Mouse (Mus musculus) adrenal gland, postnatal 14 days (tissue): ENCODE measurements at regions not wholly inside any gene's neighbourhood (a gene's known extent, or its start where the extent isn't known, plus 50 kb on each side); places are given as distances from the start of the nearest gene placed in this dataset.

Experiments
- DNase-seq: peaks from one replicate; pipeline ENCODE4 v3.0.0; 2021; ENCODE audit warnings: mixed read lengths

- no peak for DNase-seq
These were observed 63.6 kb downstream of the 4930564D02Rik start for GRCm38 (mm10) chr3:105130228-105130627.

DNA sequence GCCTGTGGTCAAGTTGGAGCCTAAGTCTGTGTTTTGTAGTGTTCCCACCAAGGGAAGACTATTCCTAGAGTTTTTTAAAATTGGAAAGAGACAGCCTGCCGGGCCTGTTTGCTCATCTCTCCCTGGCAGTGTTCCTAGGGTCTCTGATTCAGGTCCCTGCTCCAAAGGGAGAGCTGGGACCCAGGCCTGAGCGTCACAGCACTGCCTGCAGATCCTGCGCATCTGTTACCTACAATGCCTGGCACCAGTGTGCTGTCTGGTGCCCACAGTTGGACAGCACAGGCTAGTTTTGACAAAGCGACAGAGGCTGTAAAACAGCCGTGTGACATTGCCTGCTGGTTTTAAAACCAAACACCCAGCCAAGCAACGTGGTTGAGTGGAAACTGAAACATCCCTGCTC is 64.4 kb downstream of the 4930564D02Rik start:
- DNase-seq = no peak

DNA sequence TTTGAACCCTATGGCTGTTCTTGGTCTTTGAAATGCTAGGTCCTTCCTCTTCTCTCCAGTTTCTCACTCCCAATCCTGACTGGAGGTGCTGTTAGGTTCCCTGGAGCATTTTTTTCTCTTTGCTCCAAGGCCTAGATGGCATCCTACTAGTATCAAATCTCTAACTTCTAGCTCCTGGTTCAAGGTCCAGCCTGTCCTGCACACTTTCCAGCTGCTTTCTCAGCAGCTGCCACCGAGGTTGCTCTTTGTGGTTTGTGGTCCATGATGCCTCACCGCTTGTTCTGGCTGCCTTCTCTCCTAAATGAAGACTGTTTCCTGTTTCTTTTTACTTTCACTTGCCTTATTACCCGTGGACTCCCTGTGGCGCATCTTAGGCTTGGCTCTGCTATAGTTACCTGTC is 66.4 kb downstream of the 4930564D02Rik start:
- DNase-seq = no peak

DNA sequence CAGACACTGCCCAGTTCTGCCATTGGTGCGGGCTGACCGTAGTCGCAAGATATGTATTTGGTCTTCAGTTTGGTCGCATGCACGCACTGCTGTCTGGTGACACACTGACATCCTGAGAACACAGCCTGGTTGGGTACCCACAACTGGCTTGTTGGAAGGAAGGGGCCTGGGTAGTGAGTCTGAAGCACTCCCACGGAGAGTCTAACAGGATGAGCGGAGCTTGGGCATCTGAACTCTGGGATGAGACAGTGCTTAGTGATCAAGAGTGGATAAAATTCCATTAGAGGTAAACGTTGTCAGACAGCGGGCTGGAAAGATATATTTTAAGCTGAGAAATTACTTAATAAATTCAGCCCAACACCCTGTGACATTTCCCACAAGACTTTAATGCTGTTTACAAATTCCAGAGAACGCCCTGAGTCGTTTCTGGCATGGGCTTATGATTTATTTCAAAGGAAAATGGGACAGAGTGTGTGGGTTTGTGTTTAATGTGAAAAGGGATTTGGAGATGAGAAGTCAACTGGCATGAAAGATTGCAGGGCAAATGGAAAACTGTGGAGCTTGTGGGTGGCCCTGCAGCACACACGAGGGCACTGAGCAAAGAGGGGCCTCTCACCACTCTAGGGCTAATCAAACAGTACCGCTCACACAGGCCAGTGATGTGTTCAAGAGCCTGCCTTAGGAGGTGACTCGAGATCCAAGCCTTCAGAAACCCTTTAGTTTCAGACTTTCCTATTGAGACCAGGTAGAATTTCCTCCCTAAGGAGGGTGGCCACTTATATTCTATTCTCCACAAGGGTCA is 74.7 kb downstream of the 4930564D02Rik start:
- DNase-seq = no peak

DNA sequence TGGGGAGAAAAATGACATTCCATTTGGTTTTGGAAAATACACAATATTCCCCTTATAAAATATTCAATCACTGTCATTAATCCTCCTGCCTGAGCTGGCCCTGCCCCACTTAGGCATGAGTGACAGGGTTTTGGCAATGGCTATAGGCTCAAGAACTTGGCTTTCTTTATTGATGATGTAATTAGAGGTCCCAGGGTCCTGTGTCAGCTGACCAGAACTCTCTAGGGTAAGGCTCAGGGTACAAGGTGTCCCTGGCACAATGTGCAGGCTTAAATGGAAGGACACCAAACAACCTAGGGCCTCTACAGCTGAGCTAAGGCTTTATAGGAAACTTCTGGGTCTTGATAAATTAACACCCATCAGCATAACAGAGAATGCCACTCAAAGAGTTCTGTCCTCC is 76.0 kb downstream of the 4930564D02Rik start:
- peak; percentile 46 for DNase-seq

- peak; percentile 68 for DNase-seq
These were observed 85.0 kb downstream of the 4930564D02Rik start for GRCm38 (mm10) chr3:105151475-105152157.

DNA sequence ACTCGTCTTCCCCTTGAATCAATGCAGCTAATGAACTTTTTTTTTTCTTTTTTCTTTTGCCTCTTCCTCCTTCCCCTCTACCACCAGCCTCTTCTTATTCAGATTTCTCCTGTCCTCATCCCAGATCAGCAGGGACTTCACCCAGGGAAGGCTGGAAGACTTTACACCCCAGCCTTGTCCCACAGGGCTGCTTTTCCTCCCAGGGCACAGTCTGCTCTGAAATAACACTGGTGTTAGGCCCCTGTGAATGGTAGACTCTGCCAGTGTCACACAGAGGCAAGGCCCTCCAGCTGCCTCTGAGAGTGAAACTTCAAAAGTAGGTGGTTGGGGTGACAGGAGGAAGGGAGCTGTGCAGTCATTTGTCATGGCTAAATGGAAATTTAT is 85.5 kb downstream of the 4930564D02Rik start:
- DNase-seq = no peak

DNA sequence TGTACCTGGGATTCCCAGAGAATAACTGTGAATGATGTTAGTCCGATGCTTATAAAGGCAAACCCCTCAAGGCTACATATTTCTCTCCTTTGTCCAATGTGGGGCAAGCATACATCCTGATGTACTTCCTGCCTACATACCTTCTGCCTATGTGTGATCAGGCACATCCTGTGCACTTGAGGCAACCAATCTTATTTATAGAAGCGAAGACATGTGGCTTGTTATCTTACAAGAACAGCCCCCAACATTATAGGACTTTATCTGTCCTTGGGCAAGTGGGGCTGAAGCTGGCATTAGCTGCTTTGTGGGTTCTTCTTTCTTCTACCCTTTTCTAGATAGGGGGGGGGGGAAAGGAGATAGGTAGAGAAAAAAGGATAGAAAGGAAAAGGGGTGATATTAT is 91.7 kb downstream of the 4930564D02Rik start:
- DNase-seq = no peak

DNA sequence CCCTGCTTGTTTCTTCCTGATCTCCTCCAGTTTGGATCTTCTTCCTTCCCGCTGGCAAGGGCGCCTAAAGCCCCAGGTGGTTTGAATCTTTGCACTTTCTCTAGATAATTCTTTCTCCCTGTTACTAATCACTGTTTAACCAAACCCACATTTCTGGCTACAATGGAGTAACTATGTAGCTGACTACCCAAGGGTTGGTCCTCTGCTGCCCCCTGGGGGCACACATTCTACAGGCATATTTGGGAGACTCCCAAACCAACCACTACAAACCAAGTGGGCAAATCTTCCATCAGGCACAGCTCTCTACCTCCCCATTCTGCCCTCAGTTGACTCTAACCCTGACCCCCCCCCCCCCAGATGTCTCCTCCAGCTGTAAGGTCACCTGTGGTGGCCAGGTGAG is 98.7 kb downstream of the 4930564D02Rik start:
- peak; percentile 83 for DNase-seq

DNA sequence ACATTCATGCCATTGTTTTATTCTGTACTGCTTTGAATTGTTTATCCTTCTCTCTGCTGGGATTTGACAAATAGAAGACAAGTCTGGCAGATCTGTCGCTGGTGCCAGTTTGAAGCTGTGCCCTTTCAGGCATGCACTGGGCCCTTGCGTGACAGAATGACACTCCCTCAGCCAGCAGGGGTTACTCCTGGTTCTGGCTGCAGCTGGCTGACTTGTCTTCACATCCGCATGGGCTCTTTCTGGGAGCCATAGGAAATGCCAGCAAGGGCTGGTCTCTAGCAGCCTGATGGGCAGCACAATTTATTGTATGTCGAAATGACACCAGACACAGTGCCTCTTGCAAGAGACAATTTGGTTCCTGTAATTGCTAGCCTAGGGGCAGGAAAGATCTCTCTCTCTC is 102.5 kb downstream of the 4930564D02Rik start:
- no peak for DNase-seq

- no peak for DNase-seq
These were observed 104.9 kb downstream of the 4930564D02Rik start for GRCm38 (mm10) chr3:105171527-105171926.

DNA sequence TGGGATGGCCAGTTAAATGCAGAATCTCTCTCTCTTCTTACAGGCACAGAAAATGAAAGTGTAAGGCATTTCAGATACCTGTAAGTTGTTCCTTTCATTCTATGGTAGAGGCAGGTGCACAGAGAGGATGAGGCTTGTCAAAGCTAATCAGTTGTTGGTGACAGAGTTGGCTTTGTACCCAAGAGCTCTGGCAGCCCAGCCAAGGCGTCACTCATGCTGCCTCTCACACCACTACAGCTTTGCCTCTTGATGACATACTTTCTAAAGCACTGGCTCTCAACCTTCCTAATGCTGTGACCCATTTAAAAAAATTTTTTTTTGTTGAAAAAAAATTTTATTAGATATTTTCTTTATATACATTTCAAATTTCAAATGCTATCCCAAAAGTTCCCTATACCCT is 105.4 kb downstream of the 4930564D02Rik start:
- no peak for DNase-seq

DNA sequence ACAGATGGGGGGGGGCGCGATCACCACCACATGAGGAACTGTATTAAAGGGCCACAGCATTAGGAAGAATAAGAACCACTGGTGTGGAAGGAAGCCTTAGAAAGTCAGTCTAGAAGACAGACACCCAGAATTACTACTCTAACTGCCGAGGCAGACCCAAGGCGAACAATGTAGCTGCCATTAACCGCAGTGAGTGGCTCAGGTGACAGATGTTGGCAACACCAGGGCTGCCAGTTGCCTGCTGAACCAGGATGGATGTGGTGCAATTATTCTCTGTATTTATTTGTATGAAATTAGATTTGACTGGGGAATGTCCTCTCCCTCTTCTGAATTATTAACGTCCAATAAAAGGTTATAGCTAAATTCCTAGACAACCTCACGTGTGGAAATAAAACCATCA is 124.7 kb downstream of the 4930564D02Rik start:
- no peak for DNase-seq

GRCm38 (mm10) chr3:105191830-105192229 is 125.2 kb downstream of the 4930564D02Rik start:
- DNase-seq = no peak

DNA sequence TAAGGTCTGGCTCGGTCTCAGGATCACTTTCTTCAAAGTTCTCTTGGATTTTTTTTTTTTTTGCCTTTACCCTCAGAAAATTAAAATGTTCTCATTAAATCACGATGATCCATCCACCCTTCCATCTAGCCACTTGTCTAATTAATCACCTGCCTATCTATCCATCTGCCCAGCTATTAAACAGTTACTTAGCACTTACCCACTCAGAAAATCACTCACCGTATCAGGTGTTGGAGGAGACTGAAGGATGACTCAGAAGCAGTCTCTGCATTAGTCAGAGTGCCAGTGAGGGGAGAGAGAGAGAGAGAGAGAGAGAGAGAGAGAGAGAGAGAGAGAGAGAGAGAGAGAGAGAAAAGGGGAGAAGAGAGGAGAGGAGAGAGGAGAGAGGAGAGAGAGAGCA is 134.1 kb downstream of the 4930564D02Rik start:
- no peak for DNase-seq

GRCm38 (mm10) chr3:105209164-105209563 is 142.5 kb downstream of the 4930564D02Rik start:
- no peak for DNase-seq

DNA sequence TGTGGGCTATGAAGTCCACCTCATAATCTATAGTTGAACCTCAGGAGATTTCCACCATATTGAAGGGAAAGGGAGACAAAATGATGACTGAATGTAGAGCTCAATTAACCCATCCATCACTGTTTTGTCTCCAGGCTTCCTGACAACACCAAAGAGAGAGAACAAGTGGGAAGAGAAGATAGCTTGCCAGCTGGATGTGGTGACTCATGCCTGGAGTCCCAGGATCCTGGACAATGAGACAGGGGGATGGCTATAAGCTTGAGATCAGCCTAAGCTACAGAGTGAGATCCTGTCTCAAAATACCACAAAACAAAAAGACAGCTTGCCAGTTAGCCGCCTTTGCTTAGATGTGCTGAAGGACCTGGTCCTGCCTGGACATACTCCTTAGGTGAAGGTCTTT is 144.4 kb downstream of the 4930564D02Rik start:
- DNase-seq = no peak

DNA sequence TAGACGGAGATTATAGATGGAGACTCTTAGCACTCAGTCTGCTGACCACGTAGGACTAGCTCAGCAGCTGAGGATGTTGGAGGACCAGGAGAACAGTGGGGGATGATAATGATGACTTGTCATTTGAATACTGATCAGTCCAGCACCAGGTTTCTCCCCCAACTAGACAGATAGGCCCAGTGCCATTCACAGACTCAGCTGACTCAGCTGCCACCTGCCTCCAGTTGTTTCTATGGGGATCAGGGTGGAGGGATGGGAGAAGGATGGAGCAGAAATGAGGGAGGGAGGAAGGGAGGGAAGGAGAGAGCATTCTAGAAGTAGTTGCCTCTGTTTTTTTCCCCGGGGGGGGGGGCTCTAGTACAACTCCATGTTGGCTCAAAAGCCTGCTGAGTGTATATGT is 145.1 kb downstream of the 4930564D02Rik start:
- DNase-seq = no peak

- DNase-seq = no peak
These were observed 148.2 kb downstream of the 4930564D02Rik start for GRCm38 (mm10) chr3:105214867-105215266.

- no peak for DNase-seq
These were observed 149.1 kb downstream of the 4930564D02Rik start for GRCm38 (mm10) chr3:105215729-105216128.

DNA sequence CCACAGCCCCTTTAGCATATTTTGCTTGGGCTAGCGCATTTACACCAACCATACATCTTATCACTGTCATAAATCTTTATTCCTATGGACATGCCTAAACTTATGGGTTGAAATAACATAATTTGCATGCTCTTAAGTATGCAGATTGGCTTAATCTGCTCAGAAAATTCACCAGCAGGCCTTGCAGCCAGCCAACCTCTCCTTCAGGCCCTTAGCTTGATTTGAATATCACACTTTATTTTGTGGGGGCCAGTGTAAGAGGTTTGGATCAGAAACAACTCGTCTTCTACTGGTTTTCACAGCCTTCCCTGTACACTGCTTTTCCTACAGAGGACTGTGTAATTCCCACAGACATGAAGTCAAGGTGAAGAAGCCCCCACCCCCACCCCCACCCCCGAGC is 153.0 kb downstream of the 4930564D02Rik start:
- no peak for DNase-seq

GRCm38 (mm10) chr3:105220641-105221040 is 154.0 kb downstream of the 4930564D02Rik start:
- DNase-seq = no peak

- DNase-seq = no peak
These were observed 156.3 kb downstream of the 4930564D02Rik start for GRCm38 (mm10) chr3:105222925-105223324.

DNA sequence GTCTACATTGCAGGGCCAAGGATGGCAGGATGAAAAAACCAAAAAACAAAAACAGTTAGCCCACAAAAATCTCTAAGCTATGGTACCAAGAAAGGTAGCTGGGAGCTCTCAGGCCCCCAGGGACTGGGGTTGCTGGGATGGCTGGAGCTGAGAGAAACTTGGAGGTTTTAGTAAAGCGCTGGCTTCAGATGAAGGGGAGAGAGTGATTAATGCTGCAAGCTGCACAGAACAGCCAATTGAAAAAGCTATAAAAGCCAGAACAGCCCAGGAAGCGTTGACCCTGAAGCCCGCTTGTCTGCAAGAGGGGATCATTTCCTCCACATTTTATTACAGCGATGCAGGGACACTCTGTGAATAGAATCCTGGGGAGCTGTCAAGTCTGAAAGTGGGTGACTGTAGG is 157.0 kb downstream of the 4930564D02Rik start:
- no peak for DNase-seq
